Mouse (Mus musculus): ENCODE data around the gene Gpr83. TPM values are rescaled to one million over a fixed set of nuclear protein-coding genes. Genes with fewer than 3 reads are reported as not detected.

Gpr83 gene
- polyA plus RNA-seq, 1 experiment from 2014 or later = 4.2 TPM

Other genes with a start within 250 kb of the Gpr83 start
- 8.3 and 9.1 TPM in 2 replicates for gene Amotl1, start 215.2 kb upstream of the Gpr83 start, polyA plus RNA-seq (2015; fragmentation: Nextera tagmentation; extraction: Ambion mirVana)
- 0.30 and 0.34 TPM in 2 replicates for gene Piwil4, start 119.5 kb upstream of the Gpr83 start, polyA plus RNA-seq (2015; fragmentation: Nextera tagmentation; extraction: Ambion mirVana)
- 1.7 and 2.0 TPM in 2 replicates for gene Fut4, start 107.8 kb upstream of the Gpr83 start, polyA plus RNA-seq (2015; fragmentation: Nextera tagmentation; extraction: Ambion mirVana)
- 3.6 and 4.5 TPM in 2 replicates for gene 1700012B09Rik, start 89.2 kb upstream of the Gpr83 start, polyA plus RNA-seq (2015; fragmentation: Nextera tagmentation; extraction: Ambion mirVana)
- 10.5 and 13.1 TPM in 2 replicates for gene Mre11a, start 75.6 kb upstream of the Gpr83 start, polyA plus RNA-seq (2015; fragmentation: Nextera tagmentation; extraction: Ambion mirVana)
- gene Ankrd49, start 75.4 kb upstream of the Gpr83 start, polyA plus RNA-seq (2015; fragmentation: Nextera tagmentation; extraction: Ambion mirVana) = 27.9 and 30.9 TPM in 2 replicates
- not detected in 2 replicates for gene Izumo1r, start 43.7 kb downstream of the Gpr83 start, polyA plus RNA-seq (2015; fragmentation: Nextera tagmentation; extraction: Ambion mirVana)
- gene Panx1, start 185.3 kb downstream of the Gpr83 start, polyA plus RNA-seq (2015; fragmentation: Nextera tagmentation; extraction: Ambion mirVana) = 165 and 168 TPM in 2 replicates

Measured in midbrain, embryonic 16.5 days (tissue).